Mouse (Mus musculus) heart, embryonic 16.5 days (tissue): ENCODE data around the gene St3gal3. TPM values are rescaled to one million over a fixed set of nuclear protein-coding genes. Genes with fewer than 3 reads are reported as not detected.

ENCODE experiments used
- ATAC-seq: fragments of 200-750 bp; cut with Nextera tagmentation; replicated peaks from 2 replicates; pipeline ENCODE4 v1.8.0; 2017; ENCODE audit warnings: moderate number of reproducible peaks; ENCODE audit not compliant: insufficient read depth, low FRiP score; ENCODE audit errors: extremely low read depth
- H3K27ac ChIP-seq: fragments of 300-500 bp; sonication (generic); 2 replicates; pipeline ENCODE4 v1.5.1; 2014; ENCODE audit warnings: mild to moderate bottlenecking, low read length, control low read depth, moderate library complexity
- H3K27me3 ChIP-seq: fragments of 300-500 bp; sonication (generic); 2 replicates; pipeline ENCODE4 v1.6.1; 2014; ENCODE audit warnings: low read length, mixed read lengths; ENCODE audit not compliant: control insufficient read depth, insufficient read depth
- H3K36me3 ChIP-seq: fragments of 300-500 bp; sonication (generic); 2 replicates; pipeline ENCODE4 v1.6.1; 2014; ENCODE audit not compliant: control insufficient read depth, insufficient read depth
- H3K4me1 ChIP-seq: fragments of 300-500 bp; sonication (generic); 2 replicates; pipeline ENCODE4 v1.6.1; 2014; ENCODE audit warnings: low read length, mixed read lengths; ENCODE audit not compliant: control insufficient read depth, insufficient read depth
- H3K4me2 ChIP-seq: fragments of 300-500 bp; sonication (generic); 2 replicates; pipeline ENCODE4 v1.6.1; 2014; ENCODE audit warnings: low read depth, mild to moderate bottlenecking, control low read depth, low read length
- H3K4me3 ChIP-seq: fragments of 300-500 bp; sonication (generic); 2 replicates; pipeline ENCODE4 v1.5.1; 2014; ENCODE audit warnings: mild to moderate bottlenecking, control low read depth, low read length
- H3K9ac ChIP-seq: fragments of 300-500 bp; sonication (generic); 2 replicates; pipeline ENCODE4 v1.6.1; 2014; ENCODE audit warnings: low read length, control low read depth
- H3K9me3 ChIP-seq: fragments of 300-500 bp; sonication (generic); replicated peaks from 2 replicates; pipeline ENCODE4 v1.6.1; 2016; ENCODE audit warnings: low read length; ENCODE audit not compliant: control insufficient read depth
- WGBS: fragments of 180-500 bp; shearing (Covaris S2); extraction: QIAGEN DNeasy Blood & Tissue Kit; methylation state at CpG from one replicate; pipeline ENCODE4 v1.1.7; 2014; 5-methylcytosine and 5-hydroxymethylcytosine counted together
- polyA plus RNA-seq: library from polyadenylated mRNA; unstranded; fragments of >200 nt; fragmentation: Nextera tagmentation; extraction: Ambion mirVana; gene quantifications from 2 replicates; pipeline ENCODE4 v1.2.1, GENCODE M21; 2015

The St3gal3 gene
- polyA plus RNA-seq, 1 experiment from 2014 or later, result 7.8 TPM

DNA sequence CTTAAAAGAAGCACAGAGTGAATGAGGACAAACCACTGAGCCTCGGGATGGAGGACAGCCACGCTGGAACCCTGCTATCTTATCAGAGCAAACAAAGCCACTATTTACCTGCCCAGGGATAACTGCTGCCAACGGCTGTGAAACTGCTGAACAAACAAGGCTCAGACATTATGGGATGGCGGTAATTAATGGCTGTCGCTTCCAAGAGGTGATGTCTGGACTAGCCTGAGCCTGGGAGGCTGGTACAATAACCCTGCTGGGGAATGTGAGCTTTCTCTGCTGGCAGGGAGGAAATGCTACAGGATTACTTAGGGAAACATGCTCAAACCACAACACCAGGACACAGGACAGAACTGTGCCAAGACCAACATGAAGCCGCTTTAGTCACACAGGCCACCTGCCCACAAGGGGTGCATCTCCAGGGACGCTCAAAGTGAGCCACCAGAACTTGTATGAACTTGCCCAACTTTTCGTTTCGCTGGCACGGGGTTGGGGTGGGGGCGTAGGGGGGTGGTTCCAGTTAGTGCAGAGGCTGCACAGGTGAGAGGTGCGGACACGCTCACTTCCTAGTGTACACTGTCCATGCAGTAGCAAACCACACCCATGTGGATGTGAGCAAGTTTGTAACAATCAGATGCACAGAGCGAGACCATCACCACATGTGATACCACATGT lies 11.5 kb downstream of the St3gal3 start:
- H3K4me1 ChIP-seq, result peaks cover 6% of the 10 kb centered on the region
- no peaks in the 10 kb centered on the region for H3K9me3 ChIP-seq
- H3K9ac ChIP-seq, result no peak overlapping the region
- H3K4me2 ChIP-seq, result no peak overlapping the region
- no peaks in the 10 kb centered on the region for H3K27me3 ChIP-seq
- H3K36me3 ChIP-seq, result no peaks in the 10 kb centered on the region
- peak; percentile 60; the same call in 1 of the 2 replicates for ATAC-seq
- no peak overlapping the region for H3K4me3 ChIP-seq
- H3K27ac ChIP-seq, result peak overlapping the region; percentile 4; the same call in 1 of the 2 replicates
- 79% methylated on average over 14 of the region's 14 CpGs for WGBS

GRCm38 (mm10) chr4:118122078-118122477 lies 12.6 kb downstream of the St3gal3 start:
- H3K4me3 ChIP-seq, result no peak overlapping the region
- H3K27ac ChIP-seq, result no peak overlapping the region
- 66% methylated on average over 10 of the region's 10 CpGs for WGBS
- H3K4me1 ChIP-seq, result 0 out of 2 replicates have a peak, but pooled peaks cover 3% of the 10 kb centered on the region
- no peak overlapping the region for H3K4me2 ChIP-seq
- H3K9ac ChIP-seq, result no peak overlapping the region
- H3K36me3 ChIP-seq, result no peaks in the 10 kb centered on the region
- no peaks in the 10 kb centered on the region for H3K9me3 ChIP-seq
- no peak for ATAC-seq
- no peaks in the 10 kb centered on the region for H3K27me3 ChIP-seq

DNA sequence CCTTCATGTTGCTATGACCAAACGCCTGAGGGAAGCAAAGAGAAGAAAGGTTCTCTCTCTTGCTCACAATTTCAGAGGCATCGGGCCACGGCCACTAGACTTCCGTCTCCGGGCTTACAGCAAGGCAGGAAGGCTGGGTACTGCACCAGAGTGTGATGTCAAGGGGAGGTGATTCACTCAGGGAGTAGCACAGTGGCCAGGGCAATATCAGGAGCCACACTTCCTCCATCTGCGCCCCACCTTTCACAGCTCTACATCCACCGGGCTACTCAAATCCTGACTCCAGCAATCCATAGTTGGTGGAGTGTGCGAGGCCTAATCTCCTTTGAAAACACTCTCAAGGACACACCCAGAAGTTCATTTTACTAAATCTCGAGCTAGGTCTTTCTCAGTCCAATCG lies 17.1 kb downstream of the St3gal3 start:
- Histone ChIP-seq H3K27me3 (no peaks in the 10 kb centered on the region), H3K27ac (no peak overlapping the region), H3K9ac (no peak overlapping the region), H3K9me3 (no peaks in the 10 kb centered on the region), H3K4me2 (no peak overlapping the region), H3K4me1 (0 out of 2 replicates have a peak, but pooled peaks cover 3% of the 10 kb centered on the region), H3K4me3 (no peak overlapping the region), H3K36me3 (no peaks in the 10 kb centered on the region)
- no peak for ATAC-seq
- 89% methylated on average over 10 of the region's 10 CpGs for WGBS

- no peaks in the 10 kb centered on the region for H3K27me3 ChIP-seq
These were observed 18.6 kb downstream of the St3gal3 start for GRCm38 (mm10) chr4:118116098-118116497.

DNA sequence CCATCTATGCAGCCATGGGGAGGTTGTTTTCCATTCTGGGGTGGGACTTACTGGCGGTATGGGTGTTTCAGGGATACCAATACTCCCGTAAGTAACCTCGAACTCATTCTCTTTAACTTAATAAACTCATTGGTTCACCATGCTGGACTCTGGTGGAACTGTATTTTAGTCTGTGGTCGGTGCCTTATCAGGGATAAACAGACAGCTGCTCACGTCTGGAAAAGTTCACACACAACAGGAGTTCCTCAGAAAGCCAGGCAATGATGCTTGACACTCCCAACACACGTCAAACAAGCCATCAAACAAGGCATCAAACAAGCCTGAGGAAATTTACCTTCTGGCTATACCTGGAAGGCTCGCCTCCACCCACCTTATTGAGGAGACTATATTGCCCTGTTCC lies 19.6 kb downstream of the St3gal3 start:
- Histone ChIP-seq H3K4me3 (no peak overlapping the region), H3K4me1 (no peaks in the 10 kb centered on the region), H3K9me3 (no peaks in the 10 kb centered on the region), H3K36me3 (no peaks in the 10 kb centered on the region), H3K27ac (no peak overlapping the region), H3K9ac (no peak overlapping the region), H3K4me2 (no peak overlapping the region), H3K27me3 (no peaks in the 10 kb centered on the region)
- no peak for ATAC-seq
- 77% methylated on average over 7 of the region's 7 CpGs for WGBS

More at GRCm38 (mm10) chr4:118116098-118116497, 18.6 kb downstream of the St3gal3 start:
- Histone ChIP-seq H3K4me2 (no peak overlapping the region), H3K4me1 (no peaks in the 10 kb centered on the region), H3K4me3 (no peak overlapping the region), H3K27ac (no peak overlapping the region), H3K9me3 (no peaks in the 10 kb centered on the region), H3K9ac (no peak overlapping the region), H3K36me3 (no peaks in the 10 kb centered on the region)
- 88% methylated on average over 11 of the region's 11 CpGs for WGBS
- no peak for ATAC-seq

GRCm38 (mm10) chr4:118112601-118113000 lies 22.1 kb downstream of the St3gal3 start:
- ATAC-seq, result no peak
- Histone ChIP-seq H3K27me3 (no peaks in the 10 kb centered on the region), H3K9ac (no peak overlapping the region), H3K4me2 (no peak overlapping the region), H3K9me3 (no peaks in the 10 kb centered on the region), H3K36me3 (peaks cover 2% of the 10 kb centered on the region; the same call in 1 of the 2 replicates), H3K4me3 (no peak overlapping the region), H3K27ac (no peak overlapping the region), H3K4me1 (peaks cover 14% of the 10 kb centered on the region)
- WGBS, result 63% methylated on average over 12 of the region's 12 CpGs

GRCm38 (mm10) chr4:118109649-118110048 lies 25.1 kb downstream of the St3gal3 start:
- Histone ChIP-seq H3K4me3 (no peak overlapping the region), H3K27ac (peak overlapping the region; percentile 75), H3K36me3 (peaks cover 6% of the 10 kb centered on the region; the same call in 1 of the 2 replicates), H3K4me2 (peak overlapping the region; percentile 31), H3K4me1 (peaks cover 19% of the 10 kb centered on the region), H3K9me3 (no peaks in the 10 kb centered on the region), H3K9ac (peak overlapping the region; percentile 49), H3K27me3 (no peaks in the 10 kb centered on the region)
- ATAC-seq, result 0 out of 2 replicates have a peak, but pooled peaks have one; percentile 47
- WGBS, result 45% methylated on average over 13 of the region's 13 CpGs

DNA sequence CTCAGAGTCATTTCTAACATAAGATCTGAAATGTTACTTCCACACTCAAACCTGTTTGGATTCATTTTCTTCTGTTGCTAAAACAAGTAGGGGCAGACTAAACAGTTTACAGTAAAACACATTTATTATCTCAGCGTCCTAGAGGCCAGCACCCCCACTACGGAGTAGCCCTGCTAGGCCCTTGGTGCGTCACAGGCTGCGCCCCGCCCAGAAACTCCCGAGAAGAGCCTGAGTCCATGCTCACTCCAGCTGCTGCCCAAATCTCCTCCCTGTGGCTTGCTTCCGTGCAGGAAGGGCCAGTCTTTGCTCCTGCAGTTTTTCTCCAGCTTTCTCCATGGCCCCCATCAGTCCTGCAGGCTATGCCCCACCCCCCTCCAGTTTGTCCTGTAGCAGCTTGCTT lies 25.9 kb downstream of the St3gal3 start:
- H3K27ac ChIP-seq, result peak overlapping the region; percentile 75
- no peaks in the 10 kb centered on the region for H3K9me3 ChIP-seq
- H3K4me2 ChIP-seq, result peak overlapping the region; percentile 11; the same call in 1 of the 2 replicates
- peaks cover 6% of the 10 kb centered on the region; the same call in 1 of the 2 replicates for H3K36me3 ChIP-seq
- H3K9ac ChIP-seq, result no peak overlapping the region
- WGBS, result 51% methylated on average over 7 of the region's 7 CpGs
- no peak for ATAC-seq
- peaks cover 19% of the 10 kb centered on the region for H3K4me1 ChIP-seq
- no peaks in the 10 kb centered on the region for H3K27me3 ChIP-seq
- no peak overlapping the region for H3K4me3 ChIP-seq

DNA sequence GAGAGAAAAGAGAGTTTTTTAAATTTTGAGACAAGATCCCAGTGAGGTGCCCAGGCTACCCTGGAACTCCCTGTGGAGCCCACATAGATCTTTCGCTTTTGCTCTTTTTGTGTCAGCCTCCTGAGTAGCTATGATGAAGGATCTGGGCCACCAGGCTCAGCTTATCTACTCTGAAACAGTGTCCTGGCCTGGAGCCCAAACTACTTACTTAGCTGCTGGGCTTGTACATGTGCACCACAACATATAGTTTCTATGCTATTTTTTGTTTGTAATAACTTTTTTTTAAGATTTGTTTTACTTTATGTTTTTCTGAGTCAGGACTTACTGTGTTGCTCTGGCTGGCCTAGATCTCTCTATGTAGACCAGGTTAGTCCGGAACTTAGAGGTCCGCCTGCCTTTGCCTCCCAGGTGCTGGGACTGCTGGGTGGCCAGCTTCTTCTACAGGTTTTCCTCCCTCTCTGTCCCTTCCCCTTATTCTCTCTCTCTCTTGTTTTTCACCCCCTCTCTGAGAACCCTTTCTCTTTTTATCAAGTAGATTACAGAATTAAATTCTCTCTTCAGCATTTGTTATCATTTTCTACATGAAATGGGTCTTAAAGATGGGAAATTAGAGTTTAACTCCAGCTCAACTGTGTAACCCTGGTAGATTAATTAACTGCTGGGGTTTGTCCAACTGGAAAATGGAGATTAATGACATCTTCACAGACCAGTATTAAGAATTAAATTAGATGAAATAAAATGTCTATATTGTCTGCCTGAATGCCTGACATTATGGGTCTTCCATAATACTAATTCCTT lies 29.3 kb downstream of the St3gal3 start:
- H3K27ac ChIP-seq, result no peak overlapping the region
- no peak for ATAC-seq
- no peaks in the 10 kb centered on the region for H3K9me3 ChIP-seq
- H3K9ac ChIP-seq, result no peak overlapping the region
- H3K4me3 ChIP-seq, result no peak overlapping the region
- H3K36me3 ChIP-seq, result peaks cover 6% of the 10 kb centered on the region; the same call in 1 of the 2 replicates
- H3K4me1 ChIP-seq, result peaks cover 19% of the 10 kb centered on the region
- H3K27me3 ChIP-seq, result no peaks in the 10 kb centered on the region
- WGBS, result 74% methylated on average over 3 of the region's 3 CpGs
- no peak overlapping the region for H3K4me2 ChIP-seq
